Mouse (Mus musculus) cerebellum, postnatal 36 days (tissue): Measurements from ENCODE around the gene Smndc1.

Experiments used
- DNase-seq, 2 experiments: peaks; one replicate each; pipeline ENCODE4 v3.0.0; 2021 to 2022; ENCODE audit warnings: mixed read lengths in 2 of 2

The Smndc1 gene

DNA sequence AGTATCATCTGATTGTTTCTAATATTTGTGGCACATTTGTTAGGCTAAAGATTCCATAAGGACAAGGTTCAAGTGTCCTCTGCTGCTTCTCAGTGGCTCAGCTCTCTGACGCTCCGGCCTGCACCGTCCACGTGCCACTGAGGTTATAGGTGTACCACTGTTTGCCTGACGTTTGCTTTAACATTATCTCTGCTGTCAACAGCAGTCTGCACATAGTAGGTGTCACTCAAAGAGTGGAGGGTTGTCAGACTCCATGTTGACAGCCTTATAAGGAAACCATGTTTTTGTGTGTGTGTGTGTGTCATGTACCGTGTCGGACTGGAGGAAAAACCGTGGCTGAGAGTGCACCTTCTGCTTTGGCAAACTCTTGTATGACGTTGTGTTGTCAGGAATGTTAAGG, 55.1 kb downstream of the Smndc1 start:
- no peak for DNase-seq

DNA sequence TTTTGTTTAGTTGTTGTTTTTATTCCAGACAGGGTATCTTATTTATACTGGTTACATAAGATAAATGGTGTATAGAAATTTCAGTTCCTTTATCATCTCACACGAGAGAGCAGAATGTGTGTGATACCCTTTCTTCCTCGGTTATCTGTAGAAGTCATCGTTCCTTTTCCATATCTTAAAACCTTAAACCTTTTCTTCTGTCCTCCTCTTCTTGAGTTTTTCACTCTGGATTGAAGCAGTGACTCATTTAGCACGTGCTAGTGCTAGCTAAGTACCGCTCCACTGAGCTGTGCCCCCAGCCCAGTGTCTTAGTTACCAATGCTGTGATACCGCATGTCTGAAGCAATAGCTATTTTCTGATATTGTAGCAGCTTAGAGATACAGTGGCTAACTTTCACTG, 56.6 kb downstream of the Smndc1 start:
- no peak for DNase-seq

DNA sequence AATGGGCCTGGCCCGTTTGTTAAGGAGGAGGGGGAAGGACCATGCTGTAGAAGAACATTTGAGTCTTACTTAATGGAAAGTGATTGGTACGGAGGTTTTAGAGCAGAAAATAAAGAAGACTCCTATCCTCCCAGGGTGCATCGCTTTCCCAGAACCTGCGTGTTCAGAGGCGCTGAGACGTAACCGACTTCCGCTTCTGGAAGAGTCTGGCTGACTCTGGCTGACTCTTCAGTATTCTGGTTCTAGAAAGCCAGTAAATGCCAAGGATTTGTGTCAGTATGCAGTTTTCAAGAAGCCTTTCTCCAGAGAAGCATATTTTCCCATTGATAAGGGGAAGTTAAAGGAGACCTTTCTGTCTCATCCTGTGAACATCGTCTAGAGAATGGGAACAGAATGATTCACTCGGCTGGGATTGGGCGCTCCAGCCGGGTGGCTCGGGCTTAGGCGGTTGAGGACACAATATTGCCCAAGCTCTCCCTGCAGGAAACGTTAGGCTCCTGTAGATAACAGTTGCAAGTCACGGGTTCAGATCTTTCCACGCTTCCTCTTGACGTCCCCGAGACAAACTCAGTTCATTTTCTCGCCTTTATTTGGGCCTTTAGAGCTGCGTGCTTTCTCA, 58.4 kb downstream of the Smndc1 start:
- no peak for DNase-seq

DNA sequence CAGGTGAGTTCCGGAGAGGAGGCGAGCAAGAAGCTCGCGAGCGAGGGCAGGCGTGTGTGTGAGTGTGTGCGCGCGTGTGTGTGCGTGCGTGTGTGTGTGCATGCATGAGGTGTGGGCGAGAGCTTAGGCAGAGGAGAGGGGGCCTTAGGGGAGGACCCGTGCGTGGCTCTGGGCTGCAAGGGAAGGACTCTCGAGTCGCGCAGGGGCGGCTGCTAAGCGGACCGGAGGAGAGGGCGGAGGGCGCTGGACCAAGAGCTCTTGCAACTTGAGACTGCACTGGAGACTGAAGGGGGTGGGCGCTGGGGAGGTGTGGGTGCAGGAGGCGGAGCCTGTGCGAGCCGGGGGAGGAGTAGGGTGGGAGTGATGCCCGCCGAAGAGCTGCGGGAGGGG, 60.4 kb downstream of the Smndc1 start:
- peak; percentile 56 to 68 for DNase-seq
